Mouse (Mus musculus) G1E-ER4 (cell line): Measurements from ENCODE around the gene Unc93b1. TPM values are rescaled to one million over a fixed set of nuclear protein-coding genes. Genes with fewer than 3 reads are reported as not detected.

Experiments
- GATA1 ChIP-seq: IDR thresholded peaks from one replicate; pipeline ENCODE4 v1.8.0; 2012; ENCODE audit warnings: low read length, inconsistent platforms
- polyA plus RNA-seq: library from polyadenylated mRNA; stranded (reverse); fragments of >175 nt; gene quantifications from 2 replicates; pipeline ENCODE4 v1.2.3, GENCODE M21; 2012

Gene Unc93b1
- polyA plus RNA-seq: 0.11 TPM in 1 of 2 replicates, not detected in the other

DNA sequence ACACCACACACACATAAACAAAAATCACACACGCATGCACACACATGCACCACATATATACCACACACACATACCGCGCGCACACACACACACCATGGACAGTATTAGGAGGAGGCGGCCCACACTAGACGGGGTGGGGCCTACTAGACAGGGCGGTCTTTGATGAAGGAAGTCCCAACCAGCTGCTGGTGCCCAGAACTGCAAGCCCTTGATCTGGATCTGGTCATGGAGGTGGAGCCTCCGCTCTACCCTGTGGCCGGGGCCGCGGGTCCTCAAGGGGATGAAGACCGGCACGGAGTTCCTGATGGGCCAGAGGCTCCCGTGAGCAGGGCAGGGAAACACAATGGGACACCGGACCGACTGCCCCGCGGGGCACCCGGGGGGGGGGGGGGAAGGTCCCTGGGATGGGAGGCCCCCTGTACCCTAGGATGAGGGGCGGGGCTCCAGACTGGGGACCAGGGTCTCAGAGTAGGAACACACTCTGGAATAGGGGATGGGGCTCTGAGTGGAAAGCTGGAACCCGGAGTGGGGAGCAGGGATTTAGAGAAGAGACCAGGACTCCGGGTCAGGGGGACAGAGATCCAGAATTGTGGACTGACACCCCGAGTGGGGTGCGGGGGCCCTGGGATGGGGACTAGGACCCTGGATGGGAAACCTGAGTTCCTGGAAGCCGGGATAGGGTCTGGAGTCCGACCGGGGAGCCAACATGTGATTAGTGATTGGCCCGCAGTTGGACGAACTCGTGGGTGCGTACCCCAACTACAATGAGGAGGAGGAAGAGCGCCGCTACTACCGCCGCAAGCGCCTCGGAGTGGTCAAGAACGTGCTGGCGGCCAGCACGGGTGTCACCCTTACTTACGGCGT, at the start of gene Unc93b1:
Gene Unc93b1 (plus strand): TSS at position 155 of the 864 bp plus-strand sequence.
- TF ChIP-seq GATA1: no peak

DNA sequence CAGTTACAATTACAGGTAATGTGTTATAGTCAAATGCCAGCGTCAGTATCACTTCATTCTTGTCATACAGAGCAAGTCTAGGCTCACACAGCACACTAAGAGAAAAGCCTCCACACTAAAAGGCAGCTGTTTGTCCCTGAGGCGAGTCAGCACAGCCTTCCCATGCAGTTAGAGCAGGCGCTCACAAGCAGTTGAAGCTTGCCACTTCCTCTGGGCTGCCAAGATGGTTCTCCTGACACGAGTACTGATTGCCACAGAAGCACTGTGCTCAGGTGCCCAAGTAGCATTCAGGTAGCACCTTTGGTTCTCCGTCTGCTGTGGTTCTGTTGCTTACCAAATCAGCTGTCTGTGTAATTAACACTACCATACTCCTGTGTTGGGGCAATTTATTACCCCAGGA, 45.9 kb upstream of the Unc93b1 start:
- TF ChIP-seq GATA1: no peak

- TF ChIP-seq GATA1: no peak
Observed at GRCm38 (mm10) chr19:3890181-3890580, 44.8 kb upstream of the Unc93b1 start.

DNA sequence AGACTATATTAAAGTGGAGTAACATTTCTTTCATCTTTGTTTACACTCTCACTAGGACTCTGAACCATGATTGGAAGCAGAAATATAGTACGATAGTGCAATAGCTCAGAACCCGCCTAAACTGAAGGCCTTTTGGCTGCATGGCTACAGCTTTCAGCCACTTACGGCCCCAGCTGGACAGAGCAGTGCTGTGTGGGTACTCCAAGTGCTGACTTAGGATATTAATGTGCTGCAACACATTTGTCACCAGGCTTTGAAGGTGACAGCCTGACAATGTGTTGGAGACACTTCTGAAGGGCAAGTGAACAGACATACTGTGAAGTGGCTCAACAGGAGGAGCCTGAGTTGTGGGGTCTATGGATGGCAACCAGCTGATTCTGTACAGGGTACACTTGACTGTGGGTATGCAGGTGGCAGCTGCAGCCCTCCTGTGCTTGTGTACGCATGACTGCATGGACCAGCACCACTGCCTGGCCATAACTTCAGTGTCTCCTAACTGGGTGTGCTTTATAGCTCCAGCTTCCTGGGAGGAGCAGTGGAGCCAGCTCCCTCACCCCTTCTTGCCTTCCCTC, 41.4 kb upstream of the Unc93b1 start:
- TF ChIP-seq GATA1: no peak

- TF ChIP-seq GATA1: no peak
Observed at GRCm38 (mm10) chr19:3894294-3894693, 40.7 kb upstream of the Unc93b1 start.

GRCm38 (mm10) chr19:3895171-3895631, 39.8 kb upstream of the Unc93b1 start:
- no peak for TF ChIP-seq GATA1

- TF ChIP-seq GATA1: no peak
Observed at GRCm38 (mm10) chr19:3896208-3896607, 38.8 kb upstream of the Unc93b1 start.

GRCm38 (mm10) chr19:3897557-3897956, 37.4 kb upstream of the Unc93b1 start:
- TF ChIP-seq GATA1: no peak

DNA sequence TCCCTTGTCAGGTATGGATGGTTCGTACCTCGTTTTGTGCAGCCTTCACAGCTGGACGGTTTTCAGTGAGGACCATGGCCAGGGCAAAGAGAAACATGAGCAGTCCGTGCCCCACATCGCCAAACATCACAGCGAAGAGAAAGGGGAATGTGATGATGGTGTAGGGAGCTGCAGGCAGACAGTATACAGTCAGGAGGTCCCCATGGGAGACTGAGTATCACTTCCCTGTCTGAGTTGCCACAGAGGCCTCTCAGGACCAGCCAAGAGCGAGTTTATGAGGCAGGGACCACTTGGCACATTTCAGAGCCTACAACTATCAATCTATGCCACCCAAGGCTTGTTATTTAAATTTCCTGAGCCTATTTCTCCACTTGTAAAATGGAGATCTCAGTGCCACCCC, 36.0 kb upstream of the Unc93b1 start:
- no peak for TF ChIP-seq GATA1

- TF ChIP-seq GATA1: no peak
Observed at GRCm38 (mm10) chr19:3899618-3900017, 35.4 kb upstream of the Unc93b1 start.

DNA sequence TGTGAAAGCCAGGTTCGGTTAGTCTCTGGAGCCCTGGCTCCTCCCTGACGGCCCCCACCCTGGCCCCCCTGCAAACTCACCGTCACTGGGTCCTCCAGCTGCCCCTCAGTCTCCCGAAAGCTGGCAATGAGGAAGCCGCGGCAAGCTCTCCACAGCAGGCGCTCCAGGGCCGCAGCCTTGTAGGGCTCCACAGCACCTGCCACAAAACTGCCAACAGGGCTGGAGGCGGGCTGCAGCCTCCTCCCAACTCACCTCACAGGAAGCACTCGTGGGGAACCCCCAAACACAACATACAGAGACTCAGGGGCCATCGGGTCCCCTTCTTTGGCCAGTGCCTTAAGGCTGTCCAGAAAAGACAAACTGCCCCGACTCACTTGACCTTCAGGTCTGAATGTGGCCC, 32.0 kb upstream of the Unc93b1 start:
- TF ChIP-seq GATA1: no peak

- no peak for TF ChIP-seq GATA1
Observed at GRCm38 (mm10) chr19:3903648-3904362, 31.2 kb upstream of the Unc93b1 start.

GRCm38 (mm10) chr19:3904363-3904675, 30.7 kb upstream of the Unc93b1 start:
- no peak for TF ChIP-seq GATA1

GRCm38 (mm10) chr19:3905261-3905969, 29.6 kb upstream of the Unc93b1 start:
- no peak for TF ChIP-seq GATA1

DNA sequence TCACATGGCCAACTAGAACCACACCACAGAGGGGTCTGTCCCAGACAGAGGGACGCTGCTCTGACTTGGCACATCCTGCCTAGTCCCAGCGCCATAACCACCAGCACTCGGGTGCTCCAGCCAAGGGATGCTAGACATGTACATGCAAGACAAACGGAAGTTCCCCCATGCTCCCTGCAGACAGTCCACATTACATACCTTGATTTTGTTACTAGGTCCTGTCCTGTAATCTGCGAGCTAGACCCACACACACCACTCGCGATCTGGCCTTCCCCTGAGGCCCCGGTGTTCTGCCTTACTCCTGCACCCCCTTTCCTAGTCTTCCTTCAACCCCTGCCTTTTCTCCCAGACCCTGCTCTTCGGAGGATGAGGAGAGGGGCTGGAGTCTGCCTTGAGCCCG, 28.7 kb upstream of the Unc93b1 start:
- TF ChIP-seq GATA1: no peak
